Mouse (Mus musculus) skeletal muscle tissue, adult 2 months (tissue): ENCODE measurements at regions not wholly inside any gene's neighbourhood (a gene's known extent, or its start where the extent isn't known, plus 50 kb on each side); places are given as distances from the start of the nearest gene placed in this dataset.

Experiments
- DNase-seq: peaks from one replicate; pipeline ENCODE4 v3.0.0-alpha.2; 2012; ENCODE audit warnings: low read depth, low spot score

GRCm38 (mm10) chr12:99096930-99097617 is 176.7 kb downstream of the Ttc8 start:
- peak; percentile 81 for DNase-seq

GRCm38 (mm10) chr12:99097618-99098066 is 177.3 kb downstream of the Ttc8 start:
- DNase-seq: peak; percentile 21

GRCm38 (mm10) chr12:99099881-99100280 is 179.5 kb downstream of the Ttc8 start:
- no peak for DNase-seq

GRCm38 (mm10) chr12:99108616-99109015 is 188.2 kb downstream of the Ttc8 start:
- no peak for DNase-seq

GRCm38 (mm10) chr12:99113781-99114180 is 193.4 kb downstream of the Ttc8 start:
- DNase-seq: no peak

- DNase-seq: no peak
These were observed 196.1 kb downstream of the Ttc8 start for GRCm38 (mm10) chr12:99116491-99116890.

- no peak for DNase-seq
These were observed 198.2 kb downstream of the Ttc8 start for GRCm38 (mm10) chr12:99118381-99119115.

GRCm38 (mm10) chr12:99119966-99120365 is 199.6 kb downstream of the Ttc8 start:
- no peak for DNase-seq

GRCm38 (mm10) chr12:99123611-99124495 is 203.5 kb downstream of the Ttc8 start:
- DNase-seq: peak; percentile 5

- DNase-seq: no peak
These were observed 205.8 kb downstream of the Ttc8 start for GRCm38 (mm10) chr12:99126129-99126528.
